In the genomic region with DNA sequence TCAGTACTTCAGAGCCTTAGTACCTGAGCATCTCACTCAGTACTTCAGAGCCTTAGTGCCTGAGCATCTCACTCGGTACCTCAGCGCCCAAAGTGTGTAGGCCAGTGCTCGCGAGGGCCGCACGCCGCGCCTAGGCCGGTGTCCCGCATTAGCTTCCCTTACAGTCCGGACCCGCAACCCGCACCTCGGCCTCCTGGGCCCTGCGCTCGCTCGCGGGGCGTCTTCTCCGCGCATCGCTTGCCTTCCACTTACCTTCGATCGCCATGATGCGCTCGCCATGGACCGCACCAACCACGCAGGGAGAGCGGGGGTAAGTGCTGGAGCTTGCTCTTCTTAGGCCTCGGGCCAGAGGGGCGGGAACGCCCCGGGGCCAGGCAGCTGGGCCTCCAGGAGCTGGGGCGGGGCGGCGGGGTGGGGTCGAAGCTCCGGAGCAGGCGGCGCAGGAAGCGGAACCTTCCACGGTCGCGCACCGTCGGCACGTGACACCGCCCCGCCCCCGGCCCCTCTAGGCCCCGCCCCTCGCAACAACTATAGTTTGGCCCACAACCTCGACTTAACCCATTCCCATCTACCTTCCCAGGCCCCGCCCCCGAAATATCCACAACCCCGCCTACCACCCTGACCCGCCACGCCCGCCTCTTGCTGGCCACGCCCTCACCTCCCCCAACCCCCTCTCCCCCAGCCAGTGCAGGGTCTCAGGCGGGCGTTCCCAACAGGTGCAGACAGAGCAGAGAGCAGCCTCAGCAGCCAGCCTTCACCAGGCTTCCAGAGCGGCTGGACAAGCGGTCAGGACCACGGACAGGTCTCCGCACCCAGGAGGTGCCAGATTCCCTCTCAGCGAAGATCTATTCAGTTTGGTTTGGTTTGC, we compare ENCODE assay signal across 8 mouse cellular contexts. TPM values are rescaled to one million over a fixed set of nuclear protein-coding genes. Genes with fewer than 3 reads are reported as not detected.
A peak's percentile ranks its signal among the peaks of the same experiment; 100 is the strongest.
DNase-seq lines count a peak whose midpoint lies in the region; ATAC-seq and TF ChIP-seq lines count a peak whose summit lies in the region.

TSS of gene Syt14 (minus strand) at position 405 of the 868 bp plus-strand sequence.

- H3K4me2 ChIP-seq in intestine, postnatal 0 days (replicated peaks; ENCODE audit: low read depth), result peak within 1 kb of the TSS; percentile 88
- H3K4me2 ChIP-seq in limb, embryonic 13.5 days (replicated peaks), result peak within 1 kb of the TSS; percentile 85
- peak within 1 kb of the TSS; percentile 66 for H3K4me2 ChIP-seq in midbrain, embryonic 15.5 days

- intact Hi-C loops in heart, postnatal 25 days (cut with DNase I), result no loop called here

- H3K4me3 ChIP-seq in cortical plate, adult 2 months (ENCODE audit: insufficient read depth, low read length), result peak within 1 kb of the TSS; percentile 96
- peak within 1 kb of the TSS; percentile 57 for H3K4me3 ChIP-seq in intestine, postnatal 0 days (ENCODE audit: low read depth, low read length)
- H3K4me3 ChIP-seq in limb, embryonic 13.5 days, result peak within 1 kb of the TSS; percentile 75
- H3K4me3 ChIP-seq in midbrain, embryonic 15.5 days, result peak within 1 kb of the TSS; percentile 86

- WGBS in intestine, postnatal 0 days, result under 1% methylated on average over 65 of the region's 67 CpGs
- under 1% methylated on average over 51 of the region's 67 CpGs for WGBS in limb, embryonic 13.5 days
- WGBS in midbrain, embryonic 15.5 days, result under 1% methylated on average over 66 of the region's 67 CpGs

- H3K9me3 ChIP-seq in intestine, postnatal 0 days (ENCODE audit: control insufficient read depth), result no peaks in the 10 kb centered on the region
- no peaks in the 10 kb centered on the region for H3K9me3 ChIP-seq in limb, embryonic 13.5 days
- no peaks in the 10 kb centered on the region for H3K9me3 ChIP-seq in midbrain, embryonic 15.5 days

- no peaks in the 10 kb centered on the region for H3K36me3 ChIP-seq in intestine, postnatal 0 days (ENCODE audit: control insufficient read depth, insufficient read depth)
- no peaks in the 10 kb centered on the region for H3K36me3 ChIP-seq in limb, embryonic 13.5 days
- H3K36me3 ChIP-seq in midbrain, embryonic 15.5 days (replicated peaks), result no peaks in the 10 kb centered on the region

- TF ChIP-seq POLR2A in cortical plate, adult 2 months (IDR thresholded peaks at IDR 0.05; ENCODE audit: extremely low read depth, insufficient read depth, low read length), result no peak

- peak within 1 kb of the TSS; percentile 43; the same call in 1 of the 2 replicates for H3K27ac ChIP-seq in cortical plate, adult 2 months (ENCODE audit: insufficient read depth, low read length)
- no peak within 1 kb of the TSS for H3K27ac ChIP-seq in intestine, postnatal 0 days (ENCODE audit: low read depth, low read length)
- no peak within 1 kb of the TSS; the same call in 1 of the 2 replicates for H3K27ac ChIP-seq in limb, embryonic 13.5 days
- peak within 1 kb of the TSS; percentile 75 for H3K27ac ChIP-seq in midbrain, embryonic 15.5 days

- 0 out of 2 replicates have a peak within 1 kb of the TSS, but pooled peaks have one; percentile 8 for H3K9ac ChIP-seq in intestine, postnatal 0 days (ENCODE audit: low read depth, low read length)
- peak within 1 kb of the TSS; percentile 76 for H3K9ac ChIP-seq in limb, embryonic 13.5 days
- peak within 1 kb of the TSS; percentile 76 for H3K9ac ChIP-seq in midbrain, embryonic 15.5 days

- DNase-seq in heart, adult 8-10 months (ENCODE audit: low spot score), result peak; percentile 1
- DNase-seq in heart, postnatal 25 days (ENCODE audit: low spot score), result no peak
- DNase-seq in gastrocnemius, adult 8-10 months (ENCODE audit: low spot score in 2 of 2), result peak; percentile 18 to 35
- peak; percentile 64 to 80 for DNase-seq in spleen, postnatal 4 days (ENCODE audit: low spot score in 2 of 2)

- peaks cover 1% of the 10 kb centered on the region; the same call in 1 of the 2 replicates for H3K4me1 ChIP-seq in cortical plate, adult 2 months (ENCODE audit: control insufficient read depth, insufficient read depth, low read length)
- H3K4me1 ChIP-seq in intestine, postnatal 0 days (replicated peaks; ENCODE audit: control insufficient read depth, insufficient read depth, low read length), result no peaks in the 10 kb centered on the region
- peaks cover 10% of the 10 kb centered on the region for H3K4me1 ChIP-seq in limb, embryonic 13.5 days
- peaks cover 8% of the 10 kb centered on the region for H3K4me1 ChIP-seq in midbrain, embryonic 15.5 days

- peak; percentile 98 for ATAC-seq in intestine, postnatal 0 days
- peak; percentile 98 for ATAC-seq in limb, embryonic 13.5 days (ENCODE audit: low FRiP score, low read depth)
- peak; percentile 94 for ATAC-seq in midbrain, embryonic 15.5 days (replicated peaks)

- H3K27me3 ChIP-seq in intestine, postnatal 0 days (replicated peaks; ENCODE audit: control insufficient read depth, insufficient read depth, low read length), result no peaks in the 10 kb centered on the region
- H3K27me3 ChIP-seq in limb, embryonic 13.5 days, result no peaks in the 10 kb centered on the region; the same call in 1 of the 2 replicates
- 0 out of 2 replicates have a peak, but pooled peaks cover 3% of the 10 kb centered on the region for H3K27me3 ChIP-seq in midbrain, embryonic 15.5 days (replicated peaks)

- no peak for TF ChIP-seq CTCF in cortical plate, adult 2 months (IDR thresholded peaks at IDR 0.05; ENCODE audit: extremely low read depth, insufficient read depth, low read length)
- no peak for TF ChIP-seq CTCF in intestine, postnatal 0 days (IDR thresholded peaks at IDR 0.05; ENCODE audit: low read depth)

RNA-seq across cellular contexts. Expression of gene Syt14, which starts in this region (rescaled TPM):
- under 1 TPM; 0.20 to 0.75 (median 0.23) TPM for total RNA-seq in heart, adult 8-10 months (2022)
- under 1 TPM; 0.23 to 0.42 TPM for total RNA-seq in heart, postnatal 25 days (2021)
- 5.8 and 6.5 TPM in 2 replicates for polyA plus RNA-seq in cortical plate, adult 2 months (2012; rRNA removed)
- total RNA-seq in gastrocnemius, adult 8-10 months (2022), result under 1 TPM; 0.07 to 0.22 (median 0.11) TPM
- polyA plus RNA-seq in intestine, postnatal 0 days (2015; fragmentation: Nextera tagmentation; extraction: Ambion mirVana), result 0.73 and 0.75 TPM in 2 replicates
- polyA plus RNA-seq in limb, embryonic 13.5 days (2015; fragmentation: Nextera tagmentation; extraction: Ambion mirVana), result 3.2 and 3.6 TPM in 2 replicates
- 7.8 and 9.1 TPM in 2 replicates for polyA plus RNA-seq in midbrain, embryonic 15.5 days (2015; fragmentation: Nextera tagmentation; extraction: Ambion mirVana)

Comparison
In these comparisons a context has a peak if more than half of its experiments do, and no peak if none do; other contexts are left out.
1. Peak in DNase-seq in heart, adult 8-10 months; RNA of the gene not detected or under 1 TPM.
2. Peak in DNase-seq in gastrocnemius, adult 8-10 months; RNA of the gene not detected or under 1 TPM.
3. Peak in ATAC-seq, H3K4me3 ChIP-seq, H3K9ac ChIP-seq and H3K4me2 ChIP-seq in intestine, postnatal 0 days; RNA of the gene not detected or under 1 TPM.
4. H3K27ac ChIP-seq: peak in cortical plate, adult 2 months (single experiment) and midbrain, embryonic 15.5 days (single experiment); none in intestine, postnatal 0 days (single experiment) and limb, embryonic 13.5 days (single experiment).
5. H3K9ac ChIP-seq: peak in every context shown above with its lines; median percentile 76 in limb, embryonic 13.5 days; 76 in midbrain, embryonic 15.5 days; 8 in intestine, postnatal 0 days.
6. Peak in every context shown above with its lines, with median percentiles within 50 percentile points of each other: H3K4me3 ChIP-seq, ATAC-seq and H3K4me2 ChIP-seq.